Mouse (Mus musculus): ENCODE data around the gene Stk32c.

Gene Stk32c

GRCm38 (mm10) chr7:139100531-139101095 is 112.5 kb downstream of the Stk32c start:
- DNase-seq (ENCODE audit: extremely low spot score, low read depth, low spot score): no peak

GRCm38 (mm10) chr7:139096399-139096798 is 116.7 kb downstream of the Stk32c start:
- no peak for DNase-seq (ENCODE audit: extremely low spot score, low read depth, low spot score)

DNA sequence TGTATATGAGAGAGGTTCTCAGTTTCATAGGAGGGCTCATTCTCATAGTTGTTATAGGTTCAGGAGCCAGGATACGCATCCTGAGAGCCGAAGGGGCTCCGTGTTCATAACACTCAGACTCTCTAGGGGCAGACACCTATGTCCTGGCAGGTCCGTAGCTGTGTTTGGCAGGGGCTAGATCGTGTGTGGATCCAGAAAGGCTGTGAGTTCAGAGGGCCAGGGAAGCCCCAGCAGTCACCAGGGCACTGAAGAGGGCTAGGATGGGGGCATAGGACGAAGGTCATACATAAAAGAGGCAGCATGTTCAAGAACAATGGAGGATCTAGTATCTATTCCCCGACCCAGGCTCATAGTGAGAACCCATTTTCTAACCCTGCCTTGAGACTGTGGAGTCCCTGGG is 117.8 kb downstream of the Stk32c start:
- DNase-seq (ENCODE audit: extremely low spot score, low read depth, low spot score): no peak

GRCm38 (mm10) chr7:139094761-139095160 is 118.3 kb downstream of the Stk32c start:
- DNase-seq (ENCODE audit: extremely low spot score, low read depth, low spot score): no peak

- no peak for DNase-seq (ENCODE audit: extremely low spot score, low read depth, low spot score)
Observed at GRCm38 (mm10) chr7:139093781-139094180, 119.3 kb downstream of the Stk32c start.

- no peak for DNase-seq (ENCODE audit: extremely low spot score, low read depth, low spot score)
Observed at GRCm38 (mm10) chr7:139093124-139093523, 120.0 kb downstream of the Stk32c start.

GRCm38 (mm10) chr7:139092676-139093075 is 120.4 kb downstream of the Stk32c start:
- no peak for DNase-seq (ENCODE audit: extremely low spot score, low read depth, low spot score)

GRCm38 (mm10) chr7:139091681-139092080 is 121.4 kb downstream of the Stk32c start:
- DNase-seq (ENCODE audit: extremely low spot score, low read depth, low spot score): no peak

DNA sequence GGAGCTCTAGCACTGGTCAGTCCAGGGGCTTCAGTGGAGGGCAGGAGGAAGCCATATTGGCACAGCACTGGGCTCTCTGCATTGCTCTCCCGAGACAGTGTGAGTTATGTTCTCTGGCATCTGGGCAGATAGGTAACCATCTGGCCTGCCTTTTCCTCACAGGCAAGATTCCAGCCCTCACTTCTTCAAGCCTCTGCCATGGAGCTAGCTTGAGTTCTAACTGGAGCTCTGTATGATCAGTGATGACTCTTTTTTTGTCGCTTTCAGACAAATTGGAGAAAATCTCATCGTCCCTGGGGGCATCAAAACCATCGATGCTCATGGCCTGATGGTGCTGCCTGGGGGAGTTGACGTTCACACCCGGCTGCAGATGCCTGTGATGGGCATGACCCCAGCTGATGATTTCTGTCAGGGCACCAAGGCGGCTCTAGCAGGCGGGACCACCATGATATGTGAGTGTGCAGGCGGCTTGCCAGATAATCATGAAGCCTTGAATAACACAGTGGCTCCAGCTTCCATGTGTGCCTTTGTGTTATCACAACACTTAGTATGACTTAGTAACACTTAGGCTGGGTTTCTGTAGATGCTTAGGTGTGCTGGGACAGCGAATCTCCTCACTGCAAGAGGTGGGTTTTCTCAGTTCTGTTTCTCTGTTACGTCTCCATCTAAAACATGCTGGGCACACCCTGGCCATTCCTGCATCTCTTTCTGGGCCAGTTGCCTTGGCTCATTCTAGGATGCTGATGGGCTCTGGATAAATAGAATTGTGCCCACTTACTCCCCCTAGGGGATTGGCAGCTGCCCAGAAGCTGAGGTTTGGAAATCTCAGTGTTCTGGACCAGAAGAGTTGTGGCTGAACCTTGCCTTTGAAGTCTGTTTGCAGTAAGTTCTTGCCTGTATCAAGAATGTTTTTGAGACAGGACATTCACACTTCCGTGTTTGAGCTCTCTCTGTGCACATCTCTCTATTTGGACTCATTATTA is 122.9 kb downstream of the Stk32c start:
- no peak for DNase-seq (ENCODE audit: extremely low spot score, low read depth, low spot score)

DNA sequence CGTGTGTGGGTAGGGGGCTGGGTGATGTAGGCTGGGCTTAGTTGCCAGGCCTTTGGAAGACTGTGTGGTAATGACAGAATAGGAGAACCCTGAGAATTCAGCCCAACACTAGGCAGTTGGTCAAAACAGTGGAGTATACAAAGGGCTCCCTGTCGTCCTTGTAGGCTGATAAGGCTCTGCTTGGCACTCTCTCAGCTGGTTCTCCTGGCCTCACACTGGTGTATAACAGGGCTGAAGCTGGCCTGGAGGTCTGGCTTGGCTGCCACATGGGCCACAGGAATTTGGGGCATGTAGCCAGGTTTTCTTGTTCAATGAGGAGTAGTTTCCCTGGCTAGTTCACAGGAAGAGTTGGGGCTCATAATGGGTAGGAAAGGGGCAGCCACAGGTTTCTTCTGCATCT is 125.3 kb downstream of the Stk32c start:
- DNase-seq (ENCODE audit: extremely low spot score, low read depth, low spot score): no peak

DNA sequence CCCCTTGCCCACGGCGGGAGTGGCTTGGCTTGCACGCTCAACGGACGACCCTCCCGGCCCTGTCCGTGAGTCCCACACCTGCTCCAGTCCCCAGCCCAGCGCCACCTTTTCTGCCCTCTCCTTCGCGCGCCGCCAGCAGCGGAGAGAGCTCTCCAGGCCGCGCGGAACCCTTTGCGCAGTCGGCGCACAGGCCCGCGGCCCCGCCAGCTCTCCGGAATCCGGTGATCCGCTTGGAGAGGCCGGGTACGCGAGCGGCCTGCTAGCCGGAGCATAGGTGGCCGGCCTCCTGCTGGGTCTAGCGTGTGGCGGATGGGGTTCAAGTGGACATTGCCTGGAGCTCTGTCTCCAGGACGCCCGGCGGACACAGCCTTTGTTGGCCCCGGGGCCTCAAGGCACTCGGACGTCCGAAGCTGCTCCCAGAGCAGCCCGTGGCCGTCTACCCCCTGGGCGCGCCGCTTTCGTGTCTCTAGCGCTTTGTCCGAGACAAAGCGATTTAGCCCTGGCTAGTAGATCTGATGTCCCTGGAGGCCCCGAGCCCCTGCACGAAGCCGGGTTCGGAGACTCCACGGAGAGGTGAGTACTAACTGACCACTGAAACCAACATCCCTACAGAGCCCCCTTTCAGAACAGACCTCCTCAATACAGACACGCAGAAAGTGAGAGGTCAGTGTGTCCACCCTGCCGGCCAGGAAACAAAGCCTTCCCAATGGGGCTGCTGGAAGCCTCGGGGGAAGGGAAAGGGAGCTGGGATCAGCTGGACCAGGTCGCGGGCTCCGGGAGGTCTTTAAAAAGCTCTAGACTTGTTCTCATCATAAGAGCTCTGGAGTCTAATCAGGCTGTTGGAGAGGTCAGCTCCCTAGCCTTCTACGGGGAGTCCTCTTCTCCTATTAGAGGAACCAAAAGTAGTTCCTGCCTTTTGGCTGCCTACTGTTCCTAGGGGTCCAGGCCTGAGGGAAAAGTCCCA is 126.6 kb downstream of the Stk32c start:
- DNase-seq (ENCODE audit: extremely low spot score, low read depth, low spot score): no peak

GRCm38 (mm10) chr7:139085629-139086194 is 127.4 kb downstream of the Stk32c start, which contains the start of gene Dpysl4:
Gene Dpysl4 (plus strand): TSS chr7:139086001.
- DNase-seq (ENCODE audit: extremely low spot score, low read depth, low spot score): no peak

GRCm38 (mm10) chr7:139084316-139084715 is 128.8 kb downstream of the Stk32c start:
- DNase-seq (ENCODE audit: extremely low spot score, low read depth, low spot score): no peak

GRCm38 (mm10) chr7:139082281-139082680 is 130.8 kb downstream of the Stk32c start:
- DNase-seq (ENCODE audit: extremely low spot score, low read depth, low spot score): no peak

GRCm38 (mm10) chr7:139081158-139081557 is 131.9 kb downstream of the Stk32c start:
- DNase-seq (ENCODE audit: extremely low spot score, low read depth, low spot score): no peak

GRCm38 (mm10) chr7:139080714-139081113 is 132.4 kb downstream of the Stk32c start:
- no peak for DNase-seq (ENCODE audit: extremely low spot score, low read depth, low spot score)

DNA sequence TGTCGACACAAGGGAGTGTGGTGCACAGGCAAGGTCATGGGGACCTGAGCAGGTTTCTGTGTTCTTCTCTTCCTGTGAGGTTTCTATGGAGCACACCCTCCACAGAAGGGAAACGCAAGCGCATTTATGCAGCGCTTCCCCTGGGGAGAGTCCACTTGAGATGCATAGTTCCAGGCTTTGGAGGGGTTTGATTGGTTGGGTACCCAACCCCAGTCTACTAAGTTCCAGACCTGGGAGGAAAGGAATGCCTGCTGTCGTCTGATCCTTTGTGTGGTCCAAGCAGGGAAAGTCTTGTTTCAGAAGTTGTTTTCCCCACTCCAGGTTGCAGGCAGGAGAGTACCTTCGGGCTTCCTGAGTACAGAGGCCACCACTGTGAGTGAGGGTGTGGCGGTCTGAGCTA is 134.0 kb downstream of the Stk32c start:
- no peak for DNase-seq (ENCODE audit: extremely low spot score, low read depth, low spot score)

- DNase-seq (ENCODE audit: extremely low spot score, low read depth, low spot score): no peak
Observed at GRCm38 (mm10) chr7:139078181-139078580, 134.9 kb downstream of the Stk32c start.

DNA sequence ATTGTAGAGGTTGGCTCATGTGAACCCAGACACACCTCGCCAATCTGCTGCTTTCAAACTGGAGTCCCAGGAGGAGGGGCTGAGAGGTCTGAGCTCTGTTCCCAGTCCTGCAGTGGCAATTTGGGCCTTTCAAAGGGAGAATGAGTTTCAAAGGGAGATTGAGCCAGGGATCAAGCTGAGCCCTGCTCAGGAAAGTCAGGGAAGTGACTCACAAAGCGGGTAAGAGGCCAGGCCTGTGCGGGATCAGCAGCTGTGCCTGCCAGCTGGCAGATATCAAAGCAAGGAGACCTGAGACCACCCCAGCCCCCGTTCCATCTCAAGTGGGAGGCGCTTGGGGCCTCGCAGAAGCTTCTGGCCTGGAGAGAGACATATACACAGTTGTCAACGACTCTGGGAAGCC is 135.8 kb downstream of the Stk32c start:
- no peak for DNase-seq (ENCODE audit: extremely low spot score, low read depth, low spot score)

DNA sequence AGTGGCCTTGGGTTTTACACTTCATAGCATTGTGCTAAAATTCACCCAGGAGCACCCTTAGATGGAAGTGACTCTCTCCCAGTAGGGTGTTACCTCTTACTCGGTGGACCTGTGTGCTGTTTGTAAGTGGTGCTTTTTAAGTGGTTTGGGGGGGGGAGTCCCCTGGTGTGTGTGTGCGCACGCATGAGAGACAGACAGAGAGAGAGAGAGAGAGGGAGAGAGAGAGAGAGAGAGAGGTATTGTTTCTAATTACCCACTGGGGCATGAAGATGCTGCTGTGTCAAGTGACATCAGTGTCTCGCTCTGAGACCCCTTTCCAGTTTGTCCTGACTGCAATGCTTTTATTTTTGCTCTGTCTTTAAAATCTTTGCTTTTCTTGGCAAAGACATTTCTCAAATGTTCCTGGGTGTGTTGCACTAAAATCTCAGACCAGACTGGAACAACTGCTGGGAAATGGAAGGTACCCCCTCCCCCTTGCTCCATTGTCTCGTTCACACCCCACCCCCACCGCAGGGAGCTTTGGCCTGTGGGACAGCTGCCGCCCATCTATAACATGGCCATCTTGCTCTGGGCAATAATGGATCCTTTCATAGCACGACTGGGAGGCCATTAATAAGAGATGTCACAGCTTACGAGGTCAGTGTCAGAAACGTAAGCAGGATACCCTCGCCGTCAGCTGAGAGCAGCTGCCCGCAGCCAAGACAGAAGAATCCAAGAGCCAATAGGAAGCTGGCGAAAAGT is 137.9 kb downstream of the Stk32c start:
- no peak for DNase-seq (ENCODE audit: extremely low spot score, low read depth, low spot score)

Data from hindlimb bud, embryonic 11.5 days (tissue).